Mouse (Mus musculus) layer of hippocampus, adult 11-12 months (tissue): Measurements from ENCODE around the gene Cdc45.
"Not testable (repeated sequence)": the region's sequence is repeated elsewhere in the genome, so short reads cannot be mapped to it uniquely, and the experiment has no call there.

Source experiments
- DNase-seq: peaks from one replicate; pipeline ENCODE4 v3.0.0; 2022; ENCODE audit warnings: low spot score

Gene Cdc45

GRCm38 (mm10) chr16:18811468-18812384, at the start of gene Cdc45, which contains the start of gene Ufd1:
TSS of gene Cdc45 (minus strand) at chr16:18811987.
TSS of gene Ufd1 (plus strand) at chr16:18811779.
- peak; percentile 89 for DNase-seq

GRCm38 (mm10) chr16:18860186-18860585, 48.4 kb upstream of the Cdc45 start:
- no peak for DNase-seq

GRCm38 (mm10) chr16:18858551-18858950, 46.8 kb upstream of the Cdc45 start:
- DNase-seq, result peak; percentile 71

- not testable (repeated sequence) for DNase-seq
These were observed 37.9 kb upstream of the Cdc45 start for GRCm38 (mm10) chr16:18849521-18850190.

GRCm38 (mm10) chr16:18846301-18846820, 34.6 kb upstream of the Cdc45 start:
- no peak for DNase-seq

GRCm38 (mm10) chr16:18838346-18838745, 26.6 kb upstream of the Cdc45 start:
- no peak for DNase-seq

GRCm38 (mm10) chr16:18836468-18837208, 24.9 kb upstream of the Cdc45 start, which contains the start of the genes 2510002D24Rik and Gm28539:
TSS of gene 2510002D24Rik (plus strand) at chr16:18836578.
TSS of gene Gm28539 (plus strand) at chr16:18836584.
- peak; percentile 95 for DNase-seq

GRCm38 (mm10) chr16:18836073-18836467, 24.3 kb upstream of the Cdc45 start:
- no peak for DNase-seq

- DNase-seq, result no peak
These were observed 21.7 kb upstream of the Cdc45 start for GRCm38 (mm10) chr16:18833486-18833885.

GRCm38 (mm10) chr16:18829102-18829501, 17.3 kb upstream of the Cdc45 start:
- no peak for DNase-seq

GRCm38 (mm10) chr16:18828630-18829029, 16.8 kb upstream of the Cdc45 start:
- DNase-seq, result no peak

- DNase-seq, result peak; percentile 48
These were observed 11.1 kb upstream of the Cdc45 start for GRCm38 (mm10) chr16:18822925-18823324.

GRCm38 (mm10) chr16:18822356-18822755, 10.6 kb upstream of the Cdc45 start:
- no peak for DNase-seq

GRCm38 (mm10) chr16:18812385-18812910, 661 bp upstream of the Cdc45 start:
- no peak for DNase-seq

- no peak for DNase-seq
These were observed 755 bp downstream of the Cdc45 start for GRCm38 (mm10) chr16:18811032-18811431.

GRCm38 (mm10) chr16:18809001-18809400, 2.8 kb downstream of the Cdc45 start:
- no peak for DNase-seq

GRCm38 (mm10) chr16:18805746-18806145, 6.0 kb downstream of the Cdc45 start:
- DNase-seq, result no peak

GRCm38 (mm10) chr16:18798841-18799240, 12.9 kb downstream of the Cdc45 start:
- DNase-seq, result peak; percentile 70

- DNase-seq, result no peak
These were observed 13.6 kb downstream of the Cdc45 start for GRCm38 (mm10) chr16:18798151-18798550.

- DNase-seq, result no peak
These were observed 15.1 kb downstream of the Cdc45 start for GRCm38 (mm10) chr16:18796645-18797044.

- DNase-seq, result no peak
These were observed 16.4 kb downstream of the Cdc45 start for GRCm38 (mm10) chr16:18795223-18795899.
